Mouse (Mus musculus) E14TG2a.4 (cell line): ENCODE measurements around the gene Rin3.

Experiments
- H3K27me3 ChIP-seq: 2 replicates; pipeline ENCODE4 v1.6.1; 2014; ENCODE audit warnings: low read length, control low read depth; ENCODE audit not compliant: insufficient read depth
- H3K36me3 ChIP-seq: 2 replicates; pipeline ENCODE4 v1.6.1; 2014; ENCODE audit warnings: low read length, control low read depth; ENCODE audit not compliant: insufficient read depth
- H3K4me1 ChIP-seq: replicated peaks from 2 replicates; pipeline ENCODE4 v1.6.1; 2014; ENCODE audit warnings: low read depth, low read length, control low read depth
- H3K4me3 ChIP-seq: replicated peaks from 2 replicates; pipeline ENCODE4 v1.5.1; 2014; ENCODE audit warnings: mild to moderate bottlenecking, low read length
- H3K9me3 ChIP-seq: 2 replicates; pipeline ENCODE4 v1.6.1; 2014; ENCODE audit warnings: low read length, control low read depth
- CTCF ChIP-seq: conservative IDR thresholded peaks from 2 replicates; pipeline ENCODE4 v1.5.1; 2014; ENCODE audit warnings: low read length
- NANOG ChIP-seq: IDR thresholded peaks from 2 replicates; pipeline ENCODE4 v1.6.1; 2014; ENCODE audit warnings: borderline replicate concordance, low read length, mixed read lengths
- POU5F1 ChIP-seq: IDR thresholded peaks from 2 replicates; pipeline ENCODE4 v1.6.1; 2014; ENCODE audit warnings: low read length, borderline replicate concordance

Rin3 gene

DNA sequence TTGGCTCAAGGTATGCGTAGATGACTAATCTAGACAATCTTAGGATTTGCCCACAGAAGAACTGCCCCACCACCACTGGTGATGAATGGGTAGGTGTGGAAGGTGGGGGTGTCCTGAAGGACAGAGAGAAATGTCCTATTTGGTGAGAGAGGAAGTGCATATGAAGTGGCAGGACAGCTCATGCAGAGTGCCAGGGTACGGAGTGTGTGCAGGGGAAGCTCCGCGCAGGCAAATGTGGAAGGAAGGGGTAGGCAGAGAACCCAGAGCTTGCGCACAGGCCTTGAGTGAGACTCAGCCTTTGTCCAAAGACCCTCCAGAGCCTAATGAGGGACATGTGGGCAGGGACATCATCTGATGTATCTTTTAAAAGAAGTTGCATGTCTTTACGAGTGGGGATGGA is 57.6 kb downstream of the Rin3 start:
- H3K27me3 ChIP-seq: peaks cover 2% of the 10 kb centered on the region
- TF ChIP-seq NANOG (no peak), CTCF (no peak), POU5F1 (no peak)
- H3K36me3 ChIP-seq: no peaks in the 10 kb centered on the region
- H3K4me1 ChIP-seq: peaks cover 4% of the 10 kb centered on the region; the same call in 1 of the 2 replicates
- peaks cover 5% of the 10 kb centered on the region; the same call in 1 of the 2 replicates for H3K9me3 ChIP-seq
- H3K4me3 ChIP-seq: no peak overlapping the region

DNA sequence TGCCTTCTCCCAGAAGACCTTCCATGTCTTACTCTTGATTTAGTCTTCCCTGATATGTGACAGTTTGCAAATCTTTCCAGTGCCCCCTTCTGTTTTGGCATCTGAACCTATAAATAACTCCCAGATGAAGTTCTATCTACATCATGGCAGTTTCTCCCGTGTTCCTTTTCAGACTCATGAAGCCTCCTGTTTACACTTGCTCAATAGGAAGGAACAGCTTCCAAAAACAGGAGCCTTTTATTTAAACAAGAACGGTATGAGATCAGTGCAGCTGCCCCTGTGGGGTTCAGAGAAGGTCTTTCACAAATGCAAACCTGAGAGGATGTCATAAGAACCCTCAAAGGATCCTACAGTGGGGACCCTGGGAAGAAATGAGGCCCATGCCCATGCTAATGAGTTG is 59.3 kb downstream of the Rin3 start:
- no peak for TF ChIP-seq CTCF
- no peak for TF ChIP-seq NANOG
- TF ChIP-seq POU5F1: no peak
- Histone ChIP-seq H3K4me3 (no peak overlapping the region), H3K36me3 (no peaks in the 10 kb centered on the region), H3K27me3 (peaks cover 2% of the 10 kb centered on the region), H3K9me3 (peaks cover 5% of the 10 kb centered on the region; the same call in 1 of the 2 replicates), H3K4me1 (peaks cover 4% of the 10 kb centered on the region; the same call in 1 of the 2 replicates)

DNA sequence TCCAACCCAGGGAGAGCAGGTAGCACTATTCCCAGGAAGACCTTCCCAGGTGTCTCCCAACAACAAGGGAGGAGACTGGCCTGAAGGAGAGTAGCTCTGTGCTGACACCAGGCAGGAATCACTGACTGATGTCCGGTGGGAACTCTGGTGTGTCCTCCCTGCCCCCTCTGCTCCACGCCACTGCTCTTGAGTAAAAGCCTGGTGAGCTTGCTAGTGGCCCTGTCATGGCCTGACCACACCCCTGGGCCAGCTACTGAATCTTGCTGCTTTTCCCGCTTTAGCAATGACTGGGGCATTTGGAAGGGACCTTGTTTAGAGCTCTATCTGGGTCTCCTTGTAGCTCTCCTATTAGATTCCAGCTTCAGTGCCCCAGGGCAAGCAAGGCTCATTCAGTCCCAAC is 59.8 kb downstream of the Rin3 start:
- TF ChIP-seq CTCF (no peak), POU5F1 (no peak), NANOG (no peak)
- Histone ChIP-seq H3K27me3 (peaks cover 2% of the 10 kb centered on the region), H3K4me1 (peaks cover 4% of the 10 kb centered on the region; the same call in 1 of the 2 replicates), H3K9me3 (peaks cover 1% of the 10 kb centered on the region; the same call in 1 of the 2 replicates), H3K4me3 (no peak overlapping the region), H3K36me3 (no peaks in the 10 kb centered on the region)

DNA sequence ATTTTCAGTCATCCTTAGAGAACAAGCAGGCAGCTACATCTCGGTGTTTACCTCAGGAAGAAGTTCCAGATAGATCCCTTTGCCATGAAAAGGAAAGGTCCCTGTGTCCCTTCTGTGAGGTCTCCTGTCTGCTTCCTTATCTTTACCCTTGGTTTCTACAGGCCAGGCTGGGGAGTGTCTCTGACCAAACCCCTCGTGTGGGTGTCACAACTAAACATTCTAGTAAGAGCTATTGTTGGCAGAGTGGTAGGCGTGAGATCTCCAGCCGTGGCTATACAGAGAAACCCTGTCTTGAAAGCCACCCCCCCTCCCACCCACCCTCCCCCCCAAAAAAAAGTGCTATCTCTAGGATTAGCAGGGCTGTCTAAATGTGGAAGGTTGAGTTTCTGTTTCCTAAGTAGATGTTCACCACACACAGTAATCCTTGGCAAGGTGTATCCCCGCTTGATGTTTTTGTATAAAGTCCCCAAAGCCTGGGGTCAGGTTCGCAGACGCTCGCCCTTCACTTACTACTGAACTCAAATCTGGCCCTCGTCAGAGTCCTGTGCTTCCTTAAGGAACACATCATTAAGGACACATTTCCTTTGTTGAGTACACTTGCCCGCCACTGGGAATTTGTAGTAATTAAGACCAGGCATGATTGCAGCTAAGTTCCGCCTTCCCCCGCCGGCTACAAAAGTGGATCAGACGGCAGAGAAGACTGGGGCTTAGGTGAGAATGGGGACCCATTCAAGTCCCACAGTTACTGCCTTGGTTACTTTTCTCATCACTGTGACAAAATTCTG is 62.4 kb downstream of the Rin3 start:
- Histone ChIP-seq H3K36me3 (no peaks in the 10 kb centered on the region), H3K4me3 (no peak overlapping the region), H3K4me1 (peaks cover 4% of the 10 kb centered on the region; the same call in 1 of the 2 replicates), H3K27me3 (peaks cover 2% of the 10 kb centered on the region), H3K9me3 (no peaks in the 10 kb centered on the region)
- no peak for TF ChIP-seq CTCF
- no peak for TF ChIP-seq NANOG
- TF ChIP-seq POU5F1: no peak

DNA sequence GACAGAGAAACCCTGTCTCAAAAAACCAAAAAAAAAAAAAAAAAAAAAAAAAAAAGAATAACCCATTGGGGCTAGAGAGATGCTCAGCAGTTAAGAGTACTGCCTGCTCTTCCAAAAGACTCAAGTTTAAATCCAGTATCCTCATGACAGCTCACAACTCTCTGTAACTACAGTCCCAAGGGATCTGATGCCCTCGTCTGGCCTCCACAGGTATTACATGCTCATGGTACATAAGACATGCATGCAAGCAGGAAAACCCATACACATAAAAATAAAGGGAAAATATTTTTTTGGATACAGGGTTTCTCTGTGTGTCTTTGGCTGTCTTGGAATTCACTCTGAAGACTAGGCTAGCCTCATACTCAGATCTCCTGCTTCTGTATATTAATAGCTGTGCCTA is 63.7 kb downstream of the Rin3 start:
- H3K9me3 ChIP-seq: no peaks in the 10 kb centered on the region
- H3K4me3 ChIP-seq: no peak overlapping the region
- peaks cover 2% of the 10 kb centered on the region for H3K27me3 ChIP-seq
- TF ChIP-seq CTCF (peak; percentile 87), NANOG (no peak)
- H3K36me3 ChIP-seq: no peaks in the 10 kb centered on the region
- H3K4me1 ChIP-seq: peaks cover 4% of the 10 kb centered on the region; the same call in 1 of the 2 replicates

DNA sequence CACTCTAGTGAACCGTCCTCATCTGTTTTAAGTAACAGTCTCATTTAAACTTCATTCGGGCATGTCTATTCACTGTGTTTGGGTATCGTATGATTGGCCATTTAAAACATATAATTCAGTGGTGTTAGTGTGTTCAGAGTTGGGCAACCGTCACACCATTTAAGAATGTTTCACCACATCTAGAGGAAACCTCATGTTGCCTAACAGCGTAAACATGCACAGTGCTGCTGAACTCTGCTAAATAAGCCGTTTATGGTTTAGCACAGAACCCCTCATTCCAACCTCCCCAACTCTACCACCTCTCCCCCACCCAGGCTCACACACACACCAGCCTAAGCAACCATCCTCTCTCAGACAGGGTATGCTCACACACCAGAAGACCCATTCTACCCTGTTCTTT is 65.6 kb downstream of the Rin3 start:
- H3K36me3 ChIP-seq: no peaks in the 10 kb centered on the region
- H3K4me3 ChIP-seq: no peak overlapping the region
- TF ChIP-seq POU5F1 (no peak), NANOG (no peak), CTCF (no peak)
- H3K27me3 ChIP-seq: peaks cover under 1% of the 10 kb centered on the region
- peaks cover 4% of the 10 kb centered on the region; the same call in 1 of the 2 replicates for H3K4me1 ChIP-seq
- H3K9me3 ChIP-seq: no peaks in the 10 kb centered on the region

DNA sequence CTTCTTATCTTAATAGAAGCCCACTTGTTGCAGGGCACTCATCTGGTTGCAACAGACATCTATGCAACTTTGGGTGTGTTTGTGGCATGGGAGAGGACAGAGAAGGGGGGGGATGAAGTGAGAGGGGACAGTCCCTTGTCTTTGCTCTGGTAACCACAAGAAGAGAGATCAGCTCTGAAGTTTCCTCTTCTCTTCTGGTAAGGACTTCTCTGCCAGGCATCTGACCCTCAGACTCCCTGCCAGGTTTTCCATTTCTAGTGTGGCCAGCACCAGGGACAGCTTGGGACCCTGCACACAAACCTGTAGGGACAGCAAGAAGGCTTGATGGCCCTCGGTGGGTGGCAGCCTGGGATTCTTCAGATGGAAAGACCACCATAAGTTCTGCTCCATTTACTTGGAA is 68.1 kb downstream of the Rin3 start:
- no peaks in the 10 kb centered on the region for H3K9me3 ChIP-seq
- H3K27me3 ChIP-seq: no peaks in the 10 kb centered on the region; the same call in 1 of the 2 replicates
- H3K36me3 ChIP-seq: no peaks in the 10 kb centered on the region
- TF ChIP-seq CTCF (no peak), POU5F1 (no peak), NANOG (no peak)
- H3K4me3 ChIP-seq: no peak overlapping the region
- H3K4me1 ChIP-seq: no peaks in the 10 kb centered on the region

DNA sequence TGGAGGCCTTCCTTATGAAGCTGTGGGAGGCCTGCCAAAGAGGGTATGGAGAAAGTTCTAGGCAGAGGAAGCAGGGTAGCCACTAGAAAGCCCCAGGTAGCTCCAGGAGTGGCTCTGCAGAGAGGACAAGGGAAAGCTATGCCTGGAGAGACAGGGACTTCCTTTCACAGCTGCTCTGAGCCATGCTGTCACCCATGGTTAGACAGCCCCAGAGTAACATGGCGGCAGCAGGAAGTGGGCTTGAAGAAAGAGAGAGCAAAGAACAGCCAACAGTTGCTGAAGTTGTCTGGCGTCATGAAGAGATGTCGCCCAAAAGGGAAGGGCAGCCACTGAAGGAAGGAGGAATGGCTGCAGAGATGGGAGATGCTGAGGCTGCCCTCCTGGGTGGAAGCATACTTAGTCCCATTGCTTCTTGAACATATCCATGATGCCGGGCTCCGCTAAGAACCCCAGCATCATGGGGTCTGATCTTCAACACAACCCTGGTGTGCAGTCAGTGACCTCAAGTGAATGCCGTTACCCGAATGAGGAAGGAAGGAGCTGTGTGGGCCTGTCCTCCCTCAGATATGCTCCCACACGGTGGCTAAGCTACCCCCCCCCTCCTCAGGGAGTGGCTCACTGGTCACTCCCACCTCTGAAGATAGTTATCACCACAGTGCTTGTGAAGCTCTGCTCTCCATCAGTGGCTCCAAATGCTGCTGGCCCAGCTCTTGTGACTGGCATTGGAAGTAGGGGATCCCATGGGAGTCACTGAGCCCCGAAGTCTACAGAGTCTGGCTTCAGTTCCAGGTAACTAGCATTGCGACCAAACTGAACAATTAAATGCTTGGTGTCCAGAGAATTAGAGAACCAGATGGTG is 71.5 kb downstream of the Rin3 start:
- H3K9me3 ChIP-seq: peaks cover 2% of the 10 kb centered on the region; the same call in 1 of the 2 replicates
- H3K36me3 ChIP-seq: no peaks in the 10 kb centered on the region
- no peak overlapping the region for H3K4me3 ChIP-seq
- H3K4me1 ChIP-seq: no peaks in the 10 kb centered on the region
- no peaks in the 10 kb centered on the region; the same call in 1 of the 2 replicates for H3K27me3 ChIP-seq
- TF ChIP-seq NANOG: no peak
- no peak for TF ChIP-seq POU5F1
- TF ChIP-seq CTCF: no peak
